In the genomic region with DNA sequence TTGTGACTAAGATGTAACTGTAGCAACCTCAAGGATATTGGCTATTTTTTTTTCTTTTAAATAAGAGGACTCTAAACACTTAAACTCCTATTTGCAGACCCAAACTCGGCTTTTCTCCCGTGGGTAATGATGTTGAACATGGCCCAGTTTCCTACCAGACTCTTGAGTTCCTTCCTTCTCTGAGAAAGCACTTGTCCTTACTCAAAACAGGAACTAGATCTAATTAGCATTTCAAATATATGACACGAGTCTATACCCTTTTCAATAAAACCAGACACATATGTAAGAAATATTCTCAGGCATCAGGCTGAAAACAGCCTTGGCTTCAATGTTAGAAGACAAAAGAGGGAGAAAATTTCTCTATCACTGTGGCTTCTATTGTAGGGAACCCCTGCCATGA, we compare ENCODE assay signal across 23 mouse cellular contexts. TPM values are rescaled to one million over a fixed set of nuclear protein-coding genes. Genes with fewer than 3 reads are reported as not detected.
DNase-seq lines count a peak whose midpoint lies in the region; ATAC-seq lines count a peak whose summit lies in the region.
"Had no signal": no experiment of that assay in that cellular context is flagged by ENCODE, and none has a peak within 500 bp of the region (broad histone marks: within the 10 kb centered on the region; RNA-seq: fewer than 3 reads in every experiment).

No protein-coding gene starts in this region.

- peak; percentile 71 for ATAC-seq in common myeloid progenitor, adult 5-6 weeks (replicated peaks; ENCODE audit: low read depth, poor library complexity, severe bottlenecking)
- ATAC-seq in inflammation-experienced regulatory T-cells, adult 6 months = peak; percentile 38
- ATAC-seq in liver, embryonic 11.5 days (replicated peaks; ENCODE audit: low FRiP score) = no peak
- ATAC-seq in hindbrain, embryonic 13.5 days (ENCODE audit: low FRiP score) = no peak
- ATAC-seq: forebrain, embryonic 15.5 days had no signal

- H3K9me3 ChIP-seq in liver, embryonic 11.5 days (ENCODE audit: control insufficient read depth, low read length) = no peaks in the 10 kb centered on the region
- H3K9me3 ChIP-seq in hindbrain, embryonic 13.5 days = no peaks in the 10 kb centered on the region
- H3K9me3 ChIP-seq: embryonic facial prominence, embryonic 10.5 days; embryonic facial prominence, embryonic 13.5 days; forebrain, embryonic 12.5 days; forebrain, embryonic 15.5 days; G1E; hindbrain, embryonic 15.5 days had no signal

- no peaks in the 10 kb centered on the region for H3K36me3 ChIP-seq in liver, embryonic 11.5 days (ENCODE audit: control insufficient read depth, insufficient read depth, low read length)
- no peaks in the 10 kb centered on the region for H3K36me3 ChIP-seq in hindbrain, embryonic 13.5 days
- H3K36me3 ChIP-seq: embryonic facial prominence, embryonic 10.5 days; embryonic facial prominence, embryonic 13.5 days; forebrain, embryonic 12.5 days; forebrain, embryonic 15.5 days; G1E; hindbrain, embryonic 15.5 days had no signal

- H3K4me2 ChIP-seq in liver, embryonic 11.5 days = no peak overlapping the region
- H3K4me2 ChIP-seq in hindbrain, embryonic 13.5 days = no peak overlapping the region
- H3K4me2 ChIP-seq: embryonic facial prominence, embryonic 13.5 days; forebrain, embryonic 12.5 days; forebrain, embryonic 15.5 days; heart, embryonic 11.5 days; hindbrain, embryonic 15.5 days had no signal

- DNase-seq in heart, adult 11 months = peak; percentile 12
- no peak for DNase-seq in heart, postnatal 36 days
- DNase-seq in liver, embryonic 11.5 days (ENCODE audit: low spot score) = no peak
- DNase-seq in urinary bladder, adult 2 months (ENCODE audit: low spot score) = no peak
- DNase-seq: adrenal gland, adult 2 months; adrenal gland, postnatal 14 days; cerebellum, adult 11 months; cerebellum, adult 2 months; cerebellum, adult 9-11 months; cerebellum, postnatal 25 days; embryo, embryonic 11 days; gastrocnemius, postnatal 25 days had no signal

- H3K27ac ChIP-seq in liver, embryonic 11.5 days (ENCODE audit: low read depth, low read length) = no peak overlapping the region
- no peak overlapping the region for H3K27ac ChIP-seq in hindbrain, embryonic 13.5 days
- H3K27ac ChIP-seq: embryonic facial prominence, embryonic 10.5 days; embryonic facial prominence, embryonic 13.5 days; forebrain, embryonic 12.5 days; forebrain, embryonic 15.5 days; hindbrain, embryonic 15.5 days had no signal

- 57% methylated on average over 3 of the region's 3 CpGs for WGBS in liver, embryonic 11.5 days
- WGBS in hindbrain, embryonic 13.5 days = 79% methylated on average over 3 of the region's 3 CpGs

- intact Hi-C loops in heart, postnatal 36 days (cut with DNase I) = no loop called here

- H3K4me1 ChIP-seq in liver, embryonic 11.5 days (replicated peaks; ENCODE audit: control insufficient read depth, insufficient read depth, low read length) = no peaks in the 10 kb centered on the region; the same call in 1 of the 2 replicates
- H3K4me1 ChIP-seq in hindbrain, embryonic 13.5 days (replicated peaks) = no peaks in the 10 kb centered on the region
- H3K4me1 ChIP-seq: embryonic facial prominence, embryonic 10.5 days; forebrain, embryonic 12.5 days; forebrain, embryonic 15.5 days; hindbrain, embryonic 15.5 days had no signal

- H3K27me3 ChIP-seq in liver, embryonic 11.5 days (replicated peaks; ENCODE audit: control insufficient read depth, insufficient read depth, low read length) = no peaks in the 10 kb centered on the region
- 0 out of 2 replicates have a peak, but pooled peaks cover 2% of the 10 kb centered on the region for H3K27me3 ChIP-seq in hindbrain, embryonic 13.5 days
- H3K27me3 ChIP-seq: embryonic facial prominence, embryonic 13.5 days; forebrain, embryonic 12.5 days; forebrain, embryonic 15.5 days; hindbrain, embryonic 15.5 days had no signal

- no peak overlapping the region for H3K4me3 ChIP-seq in liver, embryonic 11.5 days (ENCODE audit: low read depth, low read length)
- H3K4me3 ChIP-seq in hindbrain, embryonic 13.5 days = no peak overlapping the region
- H3K4me3 ChIP-seq: embryonic facial prominence, embryonic 10.5 days; embryonic facial prominence, embryonic 13.5 days; erythroblast, embryonic 14.5 days; forebrain, embryonic 12.5 days; forebrain, embryonic 15.5 days; hindbrain, embryonic 15.5 days had no signal

- no peak overlapping the region for H3K9ac ChIP-seq in liver, embryonic 11.5 days (ENCODE audit: low read depth, low read length)
- no peak overlapping the region for H3K9ac ChIP-seq in hindbrain, embryonic 13.5 days
- H3K9ac ChIP-seq: embryonic facial prominence, embryonic 13.5 days; forebrain, embryonic 12.5 days; forebrain, embryonic 15.5 days; hindbrain, embryonic 15.5 days had no signal

RNA-seq across cellular contexts. Expression of a gene that starts 20.1 kb away (rescaled TPM):
- total RNA-seq in heart, postnatal 36 days (2021) = 1 to 10 TPM; 4.1 to 6.6 TPM
- 2.7 and 14.1 TPM in 2 replicates for total RNA-seq in common myeloid progenitor, adult 5-6 weeks (2017)
- polyA plus RNA-seq in inflammation-experienced regulatory T-cells, adult 6 months (2017; shearing (Covaris generic)) = 10 to 100 TPM; 39.4 to 85.0 (median 71.2) TPM
- polyA plus RNA-seq in liver, embryonic 11.5 days (2014; fragmentation: Nextera tagmentation; extraction: Ambion mirVana) = 21.8 and 27.2 TPM in 2 replicates
- 2.9 and 4.3 TPM in 2 replicates for polyA plus RNA-seq in urinary bladder, adult 2 months (2012; rRNA removed)
- polyA plus RNA-seq in hindbrain, embryonic 13.5 days (2015; fragmentation: Nextera tagmentation; extraction: Ambion mirVana) = 28.3 and 30.3 TPM in 2 replicates

Comparison
In these comparisons a context has a peak if more than half of its experiments do, and no peak if none do; other contexts are left out.
1. ATAC-seq: peak in common myeloid progenitor, adult 5-6 weeks (single experiment) and inflammation-experienced regulatory T-cells, adult 6 months (single experiment); none in liver, embryonic 11.5 days (single experiment) and hindbrain, embryonic 13.5 days (single experiment).